Mouse (Mus musculus): Measurements from ENCODE around the gene Gstp2.

GRCm38 (mm10) chr19:4089128-4089527, 43.3 kb upstream of the Gstp2 start:
- TF ChIP-seq CTCF (IDR thresholded peaks at IDR 0.05; ENCODE audit: low read depth, low read length) (no peak), POLR2A (IDR thresholded peaks at IDR 0.05; ENCODE audit: borderline replicate concordance, low read depth, low read length) (no peak)

Measured in bone marrow macrophage, adult 2 months (primary cell).